Mouse (Mus musculus) heart, adult 18-20 months (tissue): Measurements from ENCODE around the gene 5330417C22Rik. TPM values are rescaled to one million over a fixed set of nuclear protein-coding genes. Genes with fewer than 3 reads are reported as not detected.
A peak's percentile ranks its signal among the peaks of the same experiment; 100 is the strongest.

Source experiments
- DNase-seq, 2 experiments: peaks; one replicate each; pipeline ENCODE4 v3.0.0; 2021 to 2022; ENCODE audit warnings: mixed read lengths in 1 of 2
- microRNA-seq, 2 experiments: library from miRNA; unstranded; fragments of <30 nt; microRNA quantifications; one replicate each; pipeline ENCODE4 v1.2.0; 2022
- total RNA-seq, 2 experiments: library from RNA; stranded (reverse); gene quantifications; 2 replicates each; pipeline ENCODE4 v1.2.3; 2021

The 5330417C22Rik gene
- total RNA-seq, 2 experiments from 2014 or later, result 0.30 to 1.6 TPM

GRCm38 (mm10) chr3:108413634-108414360, 122.5 kb downstream of the 5330417C22Rik start:
- DNase-seq, result no peak

DNA sequence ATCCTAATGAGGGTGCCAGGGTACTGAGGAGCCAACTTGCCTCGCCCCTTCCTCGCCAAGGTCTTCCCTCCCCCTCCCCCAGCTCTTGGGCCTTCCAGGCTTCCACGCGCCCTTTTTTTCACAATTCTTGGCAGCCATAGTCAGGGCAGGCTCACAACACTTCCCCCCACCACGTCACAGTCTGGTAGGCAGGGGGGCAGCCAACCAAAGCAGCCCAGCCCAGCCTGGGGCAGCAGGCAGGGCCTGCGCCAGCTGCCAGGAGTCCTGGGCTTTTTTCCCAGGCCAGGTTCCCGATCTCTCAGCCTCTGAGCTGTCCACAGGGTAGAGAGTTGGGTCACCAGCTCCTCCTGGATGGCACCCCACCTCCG, 124.6 kb downstream of the 5330417C22Rik start:
- DNase-seq, result peak; percentile 30 to 51

DNA sequence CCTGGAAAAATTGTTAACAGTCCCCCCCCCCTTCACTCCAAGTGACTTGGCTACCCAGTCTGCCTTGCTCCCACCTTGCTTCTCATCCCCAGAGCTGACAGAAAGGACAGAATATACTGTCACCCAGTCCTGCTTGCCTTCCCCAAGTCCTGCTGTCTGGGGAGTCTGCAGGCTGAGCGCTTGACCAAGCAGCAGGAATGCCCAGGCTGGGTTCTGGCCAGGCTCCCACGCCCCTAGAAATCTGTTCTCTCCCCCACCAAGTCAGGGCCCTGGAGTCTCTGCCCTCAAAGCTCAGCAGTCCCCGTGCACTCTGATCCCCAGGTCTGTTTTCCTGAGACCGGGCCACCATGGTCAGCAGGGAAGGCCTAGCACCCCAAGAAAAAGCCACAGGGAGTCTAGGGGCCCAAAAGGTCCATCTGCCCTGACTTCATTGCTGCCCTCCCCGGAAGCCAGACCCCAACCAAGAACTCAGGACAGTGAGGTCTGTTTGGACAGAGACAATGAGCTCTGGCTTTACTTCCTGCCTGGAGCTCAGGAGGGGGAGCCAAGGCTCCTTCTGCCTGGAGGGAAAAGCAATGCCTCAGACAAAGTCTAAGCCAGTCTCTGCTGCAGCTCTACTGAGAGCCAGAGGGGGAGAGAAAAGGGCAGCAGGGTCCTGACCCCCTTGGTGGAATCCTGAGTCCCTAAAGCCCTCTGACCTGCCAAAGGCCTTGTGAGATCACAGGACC, 125.1 kb downstream of the 5330417C22Rik start:
- DNase-seq, result no peak

GRCm38 (mm10) chr3:108410359-108410714, 126.0 kb downstream of the 5330417C22Rik start:
- DNase-seq, result no peak

DNA sequence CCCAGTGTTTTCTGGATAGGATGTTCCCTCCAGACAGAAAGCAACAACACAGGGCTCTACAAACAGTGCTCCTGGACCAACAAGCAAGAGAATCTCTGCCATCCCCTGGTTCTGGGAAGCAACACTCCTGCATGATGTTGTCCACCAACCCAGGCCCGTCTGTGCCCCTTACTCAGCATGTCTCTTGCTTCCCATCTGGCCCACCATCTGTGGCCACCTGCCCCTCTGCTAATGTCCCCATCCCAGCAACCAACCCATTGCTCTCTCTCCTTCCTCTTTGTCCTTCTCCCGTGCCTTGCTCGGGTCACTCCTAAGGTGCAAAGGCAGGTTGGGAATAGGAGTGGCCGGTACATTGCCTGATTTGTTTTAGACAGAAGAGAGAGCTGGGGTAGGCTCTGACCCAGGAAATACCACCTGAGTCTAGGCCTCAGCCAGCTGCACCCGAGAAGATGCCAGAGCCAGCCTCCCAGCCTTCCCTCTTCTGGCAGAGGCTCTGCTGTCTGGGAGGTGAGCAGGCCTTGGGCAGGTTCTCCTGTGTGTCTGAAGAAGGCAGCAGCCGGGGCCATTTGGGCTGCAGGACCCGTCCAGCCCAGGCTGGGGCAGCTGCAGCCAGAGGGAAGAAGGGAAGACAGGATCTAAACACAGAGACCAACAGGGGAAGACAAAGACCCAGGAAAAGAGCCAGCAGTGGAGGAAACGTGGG, 126.5 kb downstream of the 5330417C22Rik start:
- no peak for DNase-seq

DNA sequence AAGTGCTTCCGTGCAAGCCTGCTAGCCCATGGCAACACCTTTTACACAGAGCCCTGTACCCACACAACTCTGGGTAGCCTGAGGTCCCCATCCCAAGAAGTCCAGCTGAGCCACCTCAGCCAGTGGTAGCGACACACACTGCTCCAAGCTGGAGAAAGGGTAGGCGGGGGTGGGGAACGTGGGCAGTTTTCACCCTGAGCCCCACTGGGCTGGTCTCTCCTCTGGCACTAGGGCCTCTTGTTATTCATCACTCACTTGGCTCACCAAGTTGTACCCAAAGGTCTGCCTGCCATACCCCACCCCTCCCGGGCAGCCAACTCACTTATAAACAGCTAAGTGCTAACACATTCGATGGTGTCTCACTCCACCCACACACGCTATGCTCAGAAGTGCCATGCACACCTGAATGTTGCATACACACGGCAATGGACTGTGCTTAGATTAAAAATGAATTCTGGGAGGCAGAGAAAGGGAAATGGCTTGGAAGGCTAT, 127.8 kb downstream of the 5330417C22Rik start:
- DNase-seq, result no peak

DNA sequence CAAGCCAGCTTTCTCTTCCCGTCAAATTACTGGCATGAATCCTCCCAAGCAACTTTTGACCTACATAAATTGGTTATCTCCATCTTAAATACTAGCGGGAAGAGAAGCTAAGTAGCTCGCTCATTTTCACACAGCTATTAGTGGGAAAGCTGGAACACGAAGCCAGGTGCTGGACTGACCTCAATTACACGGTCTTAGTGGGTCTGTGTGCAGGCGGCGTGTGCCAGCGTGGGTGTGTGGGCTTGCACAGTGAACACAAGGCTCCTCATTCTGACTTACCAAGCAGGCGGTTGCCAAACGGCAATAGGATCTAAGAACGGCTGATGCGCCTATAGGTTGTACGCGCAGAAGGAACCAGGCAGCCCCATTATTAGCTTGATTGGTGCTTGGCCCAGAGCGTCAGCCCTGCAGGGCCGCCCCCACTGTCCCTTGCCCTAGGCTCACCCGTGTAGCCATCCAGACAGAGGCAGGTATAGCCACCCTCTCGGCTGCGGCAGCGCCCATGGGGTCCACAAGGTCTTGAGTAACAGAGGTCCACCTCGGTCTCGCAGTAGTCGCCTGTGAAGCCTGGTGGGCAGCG, 129.9 kb downstream of the 5330417C22Rik start:
- DNase-seq, result no peak

Small RNA genes within 50 kb of the gene (microRNA-seq; reads per million reads assigned to microRNA genes)
- gene Gm22860, result 0 reads per million in 2 experiments

Other genes with a start within 250 kb of the 5330417C22Rik start
- gene Mybphl, start 171.6 kb downstream of the 5330417C22Rik start, total RNA-seq, result 10 to 100 TPM; 49.7 to 55.1 TPM
- under 1 TPM in 1 of 2 experiments, not detected in 1; 0.33 TPM for gene Psrc1, start 152.7 kb downstream of the 5330417C22Rik start, total RNA-seq
- 1 to 10 TPM; 5.9 to 9.5 TPM for gene Celsr2, start 121.0 kb downstream of the 5330417C22Rik start, total RNA-seq
- gene Sars, start 91.3 kb downstream of the 5330417C22Rik start, total RNA-seq, result 10 to 100 TPM; 80.2 to 89.6 TPM
- gene 1700013F07Rik, start 2.4 kb downstream of the 5330417C22Rik start, total RNA-seq, result not detected
- 10 to 100 TPM; 30.4 to 30.6 TPM for gene Tmem167b, start 25.9 kb upstream of the 5330417C22Rik start, total RNA-seq
- 10 to 100 TPM; 14.9 to 15.5 TPM for gene Taf13, start 35.2 kb upstream of the 5330417C22Rik start, total RNA-seq
- gene Wdr47, start 54.7 kb upstream of the 5330417C22Rik start, total RNA-seq, result 10 to 100 TPM in 1 of 2 experiments, 1 to 10 TPM in 1; 9.5 to 10.6 TPM
- 10 to 100 TPM; 49.2 to 50.0 TPM for gene Clcc1, start 117.4 kb upstream of the 5330417C22Rik start, total RNA-seq
- under 1 TPM; 0.62 to 0.80 TPM for gene Gpsm2, start 185.8 kb upstream of the 5330417C22Rik start, total RNA-seq
- gene Aknad1, start 203.1 kb upstream of the 5330417C22Rik start, total RNA-seq, result not detected